Mouse (Mus musculus): Measurements from ENCODE around the gene 9130023H24Rik. TPM values are rescaled to one million over a fixed set of nuclear protein-coding genes. Genes with fewer than 3 reads are reported as not detected.

The 9130023H24Rik gene
- 10.6 and 11.4 TPM in 2 replicates for polyA plus RNA-seq (2015; fragmentation: Nextera tagmentation; extraction: Ambion mirVana)

- H3K27me3 ChIP-seq: no peaks in the 10 kb centered on the region
- ATAC-seq (ENCODE audit: low FRiP score): peak; percentile 91
- under 1% methylated on average over 72 of the region's 72 CpGs for whole genome bisulfite sequencing
- H3K4me1 ChIP-seq (replicated peaks): peaks cover 29% of the 10 kb centered on the region
- H3K36me3 ChIP-seq: peaks cover 34% of the 10 kb centered on the region
- H3K4me2 ChIP-seq: peak within 1 kb of the TSS; percentile 93
- H3K9ac ChIP-seq: peak within 1 kb of the TSS; percentile 80
- no peaks in the 10 kb centered on the region for H3K9me3 ChIP-seq
- peak within 1 kb of the TSS; percentile 98 for H3K27ac ChIP-seq
- H3K4me3 ChIP-seq: peak within 1 kb of the TSS; percentile 70
Observed at GRCm38 (mm10) chr7:128237927-128238778, at the start of gene 9130023H24Rik. 9130023H24Rik (minus strand) TSS chr7:128238031.

DNA sequence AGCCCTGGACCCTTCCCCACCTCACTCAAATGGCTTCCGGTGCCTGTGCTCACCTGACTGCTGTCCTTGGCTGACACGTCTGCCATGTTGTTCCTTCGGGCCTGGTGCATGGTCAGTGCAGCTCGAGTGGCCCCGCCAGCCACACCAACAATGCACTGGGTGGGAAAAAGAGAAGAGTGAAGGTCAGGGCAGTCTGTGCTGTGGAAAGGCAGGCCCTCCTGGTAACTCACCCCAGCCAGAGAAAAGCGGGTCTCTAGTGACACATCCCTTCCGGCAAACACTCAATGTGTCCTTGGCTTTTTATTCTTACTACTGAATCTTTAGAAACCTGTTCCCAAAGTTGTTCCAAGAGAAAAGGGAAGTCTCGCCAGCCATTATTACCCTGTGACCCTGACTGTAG is 47.2 kb upstream of the 9130023H24Rik start:
- no peak for ATAC-seq (ENCODE audit: low FRiP score)
- no peak overlapping the region for H3K27ac ChIP-seq
- peaks cover 33% of the 10 kb centered on the region for H3K36me3 ChIP-seq
- H3K9ac ChIP-seq: no peak overlapping the region
- peaks cover 22% of the 10 kb centered on the region for H3K4me1 ChIP-seq (replicated peaks)
- 91% methylated on average over 8 of the region's 8 CpGs for WGBS
- no peak overlapping the region for H3K4me2 ChIP-seq
- no peaks in the 10 kb centered on the region for H3K9me3 ChIP-seq
- peaks cover 2% of the 10 kb centered on the region; the same call in 1 of the 2 replicates for H3K27me3 ChIP-seq
- H3K4me3 ChIP-seq: no peak overlapping the region

GRCm38 (mm10) chr7:128284047-128284446 is 46.2 kb upstream of the 9130023H24Rik start:
- H3K9me3 ChIP-seq: no peaks in the 10 kb centered on the region
- H3K4me2 ChIP-seq: no peak overlapping the region
- H3K27me3 ChIP-seq: peaks cover 2% of the 10 kb centered on the region; the same call in 1 of the 2 replicates
- no peak for ATAC-seq (ENCODE audit: low FRiP score)
- H3K4me3 ChIP-seq: no peak overlapping the region
- peaks cover 40% of the 10 kb centered on the region for H3K36me3 ChIP-seq
- H3K9ac ChIP-seq: no peak overlapping the region
- no peak overlapping the region for H3K27ac ChIP-seq
- WGBS: 45% methylated on average over 5 of the region's 5 CpGs
- peaks cover 17% of the 10 kb centered on the region for H3K4me1 ChIP-seq (replicated peaks)

DNA sequence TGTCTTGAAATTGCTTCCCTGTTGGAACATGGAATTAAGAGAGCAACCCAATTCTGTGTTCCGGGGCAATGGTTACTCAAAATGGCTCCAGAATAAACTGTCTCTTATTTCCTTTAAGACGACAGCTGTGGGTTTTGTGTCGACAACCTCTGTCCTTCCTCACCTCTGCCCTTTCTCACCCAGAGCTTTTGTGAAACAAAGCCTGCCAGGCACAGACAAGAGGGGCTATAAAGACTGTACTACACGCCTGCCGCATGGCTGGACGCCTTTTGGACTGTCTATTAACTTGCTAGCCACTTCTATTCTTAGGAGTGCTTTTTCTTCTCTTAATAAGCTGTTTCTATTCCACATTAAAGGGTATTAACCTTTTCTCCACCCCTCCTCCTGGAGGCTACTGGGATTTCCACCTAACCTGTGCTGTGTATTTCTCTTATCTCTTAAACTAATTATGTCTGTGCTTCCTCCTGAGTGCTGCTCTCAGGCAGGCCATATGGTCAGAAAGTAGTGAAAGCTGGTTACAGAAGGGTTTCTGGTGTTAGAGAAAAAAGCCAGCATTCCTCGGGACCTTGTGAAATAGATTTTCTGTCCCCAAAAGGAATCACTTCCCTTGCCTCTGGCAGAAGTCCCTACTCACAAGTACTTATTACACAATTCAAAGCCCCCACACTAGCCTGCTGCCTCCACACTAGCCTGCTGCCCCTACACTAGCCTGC is 44.9 kb upstream of the 9130023H24Rik start:
- Histone ChIP-seq H3K9ac (no peak overlapping the region), H3K27ac (no peak overlapping the region), H3K4me2 (no peak overlapping the region), H3K9me3 (no peaks in the 10 kb centered on the region), H3K4me3 (no peak overlapping the region), H3K27me3 (peaks cover 4% of the 10 kb centered on the region; the same call in 1 of the 2 replicates), H3K36me3 (peaks cover 39% of the 10 kb centered on the region), H3K4me1 (replicated peaks) (peaks cover 12% of the 10 kb centered on the region)
- 11% methylated on average over 7 of the region's 7 CpGs for WGBS
- no peak for ATAC-seq (ENCODE audit: low FRiP score)

DNA sequence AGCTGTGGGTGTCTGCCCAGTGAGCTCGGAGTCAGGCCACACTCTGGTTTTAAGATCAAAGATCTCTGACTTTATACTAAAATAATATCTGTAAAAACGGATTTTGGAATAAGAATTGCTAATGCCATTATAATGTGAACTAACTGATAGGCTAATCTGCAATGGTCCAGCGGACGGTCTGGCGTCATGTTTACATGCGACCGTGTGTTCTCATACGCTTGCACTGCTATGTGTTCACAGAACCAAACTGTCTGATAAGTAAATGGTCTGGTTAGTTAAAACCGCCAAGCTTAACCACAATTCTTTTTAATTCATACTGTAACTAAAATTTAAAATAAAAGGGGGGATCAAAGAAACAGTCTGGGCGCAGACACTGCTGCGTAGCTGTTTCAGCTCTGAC is 43.9 kb upstream of the 9130023H24Rik start:
- peaks cover 4% of the 10 kb centered on the region; the same call in 1 of the 2 replicates for H3K27me3 ChIP-seq
- no peak overlapping the region for H3K4me2 ChIP-seq
- peaks cover 13% of the 10 kb centered on the region for H3K4me1 ChIP-seq (replicated peaks)
- H3K36me3 ChIP-seq: peaks cover 36% of the 10 kb centered on the region
- WGBS: 82% methylated on average over 11 of the region's 11 CpGs
- no peak overlapping the region for H3K4me3 ChIP-seq
- no peaks in the 10 kb centered on the region for H3K9me3 ChIP-seq
- H3K9ac ChIP-seq: no peak overlapping the region
- ATAC-seq (ENCODE audit: low FRiP score): no peak
- no peak overlapping the region for H3K27ac ChIP-seq

GRCm38 (mm10) chr7:128279750-128280149 is 41.9 kb upstream of the 9130023H24Rik start:
- peaks cover 13% of the 10 kb centered on the region for H3K4me1 ChIP-seq (replicated peaks)
- H3K9me3 ChIP-seq: no peaks in the 10 kb centered on the region
- no peak overlapping the region for H3K9ac ChIP-seq
- 87% methylated on average over 4 of the region's 4 CpGs for WGBS
- no peak for ATAC-seq (ENCODE audit: low FRiP score)
- H3K4me2 ChIP-seq: no peak overlapping the region
- peaks cover 4% of the 10 kb centered on the region; the same call in 1 of the 2 replicates for H3K27me3 ChIP-seq
- no peak overlapping the region for H3K4me3 ChIP-seq
- no peak overlapping the region for H3K27ac ChIP-seq
- H3K36me3 ChIP-seq: peaks cover 50% of the 10 kb centered on the region

GRCm38 (mm10) chr7:128276051-128276450 is 38.2 kb upstream of the 9130023H24Rik start:
- Histone ChIP-seq H3K4me2 (no peak overlapping the region), H3K4me3 (no peak overlapping the region), H3K36me3 (peaks cover 83% of the 10 kb centered on the region), H3K4me1 (replicated peaks) (0 out of 2 replicates have a peak, but pooled peaks cover 2% of the 10 kb centered on the region), H3K9ac (no peak overlapping the region), H3K27me3 (peaks cover 4% of the 10 kb centered on the region; the same call in 1 of the 2 replicates), H3K27ac (no peak overlapping the region), H3K9me3 (no peaks in the 10 kb centered on the region)
- 94% methylated on average over 6 of the region's 6 CpGs for WGBS
- ATAC-seq (ENCODE audit: low FRiP score): no peak

GRCm38 (mm10) chr7:128271496-128271895 is 33.7 kb upstream of the 9130023H24Rik start:
- WGBS: 94% methylated on average over 9 of the region's 9 CpGs
- Histone ChIP-seq H3K4me1 (replicated peaks) (no peaks in the 10 kb centered on the region), H3K4me3 (no peak overlapping the region), H3K36me3 (peaks cover 60% of the 10 kb centered on the region), H3K4me2 (no peak overlapping the region), H3K27ac (no peak overlapping the region), H3K9ac (no peak overlapping the region), H3K9me3 (no peaks in the 10 kb centered on the region), H3K27me3 (no peaks in the 10 kb centered on the region)
- no peak for ATAC-seq (ENCODE audit: low FRiP score)

DNA sequence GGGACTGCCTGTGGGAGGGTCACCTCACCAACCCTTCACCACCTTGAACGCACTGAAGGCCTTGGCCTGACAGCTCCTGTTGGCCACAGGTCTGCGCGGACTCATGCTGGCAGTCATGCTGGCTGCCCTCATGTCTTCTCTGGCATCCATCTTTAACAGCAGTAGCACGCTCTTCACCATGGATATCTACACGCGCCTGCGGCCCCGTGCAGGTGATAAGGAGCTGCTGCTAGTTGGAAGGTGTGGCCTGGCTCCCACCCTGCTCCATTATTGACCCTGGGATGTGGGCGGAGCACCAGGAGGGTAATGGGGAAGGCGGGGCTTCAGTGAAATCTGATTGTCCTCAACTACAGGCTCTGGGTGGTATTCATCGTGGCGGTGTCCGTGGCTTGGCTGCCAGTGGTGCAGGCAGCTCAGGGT is 32.6 kb upstream of the 9130023H24Rik start:
- no peak overlapping the region for H3K9ac ChIP-seq
- ATAC-seq (ENCODE audit: low FRiP score): no peak
- H3K4me1 ChIP-seq (replicated peaks): no peaks in the 10 kb centered on the region
- peaks cover 50% of the 10 kb centered on the region for H3K36me3 ChIP-seq
- 65% methylated on average over 13 of the region's 13 CpGs for WGBS
- no peaks in the 10 kb centered on the region for H3K9me3 ChIP-seq
- H3K4me2 ChIP-seq: no peak overlapping the region
- no peak overlapping the region for H3K4me3 ChIP-seq
- H3K27ac ChIP-seq: no peak overlapping the region
- H3K27me3 ChIP-seq: no peaks in the 10 kb centered on the region

GRCm38 (mm10) chr7:128267813-128268212 is 30.0 kb upstream of the 9130023H24Rik start:
- no peaks in the 10 kb centered on the region for H3K27me3 ChIP-seq
- H3K9me3 ChIP-seq: no peaks in the 10 kb centered on the region
- no peak overlapping the region for H3K4me3 ChIP-seq
- H3K9ac ChIP-seq: no peak overlapping the region
- 83% methylated on average over 7 of the region's 7 CpGs for WGBS
- H3K27ac ChIP-seq: no peak overlapping the region
- peaks cover 24% of the 10 kb centered on the region for H3K36me3 ChIP-seq
- H3K4me2 ChIP-seq: no peak overlapping the region
- ATAC-seq (ENCODE audit: low FRiP score): no peak
- H3K4me1 ChIP-seq (replicated peaks): no peaks in the 10 kb centered on the region

GRCm38 (mm10) chr7:128267391-128267790 is 29.6 kb upstream of the 9130023H24Rik start:
- Histone ChIP-seq H3K4me2 (no peak overlapping the region), H3K4me3 (no peak overlapping the region), H3K9ac (no peak overlapping the region), H3K27ac (no peak overlapping the region), H3K9me3 (no peaks in the 10 kb centered on the region), H3K27me3 (no peaks in the 10 kb centered on the region), H3K36me3 (peaks cover 21% of the 10 kb centered on the region), H3K4me1 (replicated peaks) (no peaks in the 10 kb centered on the region)
- WGBS: 67% methylated on average over 13 of the region's 13 CpGs
- ATAC-seq (ENCODE audit: low FRiP score): no peak

- WGBS: 90% methylated on average over 5 of the region's 5 CpGs
- no peak overlapping the region for H3K9ac ChIP-seq
- H3K27ac ChIP-seq: no peak overlapping the region
- no peaks in the 10 kb centered on the region for H3K4me1 ChIP-seq (replicated peaks)
- H3K4me2 ChIP-seq: no peak overlapping the region
- no peaks in the 10 kb centered on the region for H3K27me3 ChIP-seq
- H3K36me3 ChIP-seq: peaks cover 7% of the 10 kb centered on the region
- H3K4me3 ChIP-seq: no peak overlapping the region
- ATAC-seq (ENCODE audit: low FRiP score): no peak
- no peaks in the 10 kb centered on the region; the same call in 1 of the 2 replicates for H3K9me3 ChIP-seq
Observed at GRCm38 (mm10) chr7:128266056-128266455, 28.2 kb upstream of the 9130023H24Rik start.

Data from hindbrain, embryonic 13.5 days (tissue).